Mouse (Mus musculus): ENCODE results near the gene C330007P06Rik. TPM values are rescaled to one million over a fixed set of nuclear protein-coding genes. Genes with fewer than 3 reads are reported as not detected.
A peak's percentile ranks its signal among the peaks of the same experiment; 100 is the strongest.

The C330007P06Rik gene
- total RNA-seq, 2 experiments from 2014 or later, result 19.2 to 22.3 TPM

DNA sequence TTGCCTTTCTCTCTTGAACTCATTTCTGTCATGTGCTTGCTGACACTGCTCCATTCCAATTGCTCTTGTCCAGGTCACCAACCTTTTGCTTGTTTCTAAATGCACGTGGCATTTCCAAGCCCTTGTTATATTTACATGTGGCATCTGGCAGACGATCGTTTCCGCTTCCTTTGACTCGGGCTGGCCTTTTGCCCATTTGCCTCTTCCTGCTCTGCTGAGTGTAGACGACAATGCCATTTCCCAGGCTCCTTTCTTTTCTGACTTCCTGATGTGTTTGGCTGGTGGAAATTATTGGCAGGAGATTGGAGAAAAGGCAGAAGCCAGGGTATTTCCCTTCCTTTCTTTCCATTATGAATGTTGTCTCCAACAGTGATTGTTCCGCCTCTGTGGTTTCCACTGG is 34.5 kb downstream of the C330007P06Rik start:
- DNase-seq, result peak; percentile 41 to 53
- intact Hi-C loops (cut with DNase I), result no loop called here

DNA sequence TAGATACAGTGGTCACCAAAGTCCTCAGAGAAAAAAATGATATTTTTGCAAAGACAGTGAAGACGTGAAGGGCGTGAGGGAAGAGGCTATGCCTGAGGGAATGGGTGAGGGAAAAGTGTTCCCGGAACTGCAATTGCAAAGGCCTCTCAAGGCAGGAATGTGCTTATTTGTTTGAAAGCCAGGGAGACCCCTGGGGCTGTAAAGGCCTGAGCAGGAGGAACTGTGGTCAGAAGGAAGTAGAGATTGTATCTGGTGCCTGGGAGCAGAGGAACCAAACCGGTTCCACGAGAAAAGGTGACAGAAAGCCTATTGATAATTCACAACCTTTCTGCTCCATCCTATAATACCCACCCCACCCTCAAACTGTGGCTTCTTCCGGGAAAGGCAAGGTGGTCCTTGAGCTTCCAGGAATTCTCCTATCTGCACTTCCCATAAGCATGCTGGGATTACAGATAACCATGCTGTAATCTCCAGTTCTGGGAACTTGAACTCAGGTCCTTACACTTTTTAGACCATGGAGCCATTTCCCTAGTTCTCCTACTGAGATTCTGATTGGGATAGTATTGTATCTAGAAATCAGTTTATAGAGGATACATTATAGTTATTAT is 36.7 kb downstream of the C330007P06Rik start:
- no peak for DNase-seq
- intact Hi-C loops (cut with DNase I), result loop anchor here (2.0 kb wide), 1 partner anchor 70 kb away; no protein-coding TSS in a partner anchor

- intact Hi-C loops (cut with DNase I), result loop anchor here (5.0 kb wide), 1 partner anchor 189 kb away; no protein-coding TSS in a partner anchor
- peak; percentile 62 to 79 for DNase-seq
Observed at GRCm38 (mm10) chrX:36833397-36834084, 40.4 kb downstream of the C330007P06Rik start.

GRCm38 (mm10) chrX:36831632-36832031 is 42.3 kb downstream of the C330007P06Rik start:
- intact Hi-C loops (cut with DNase I), result loop anchor here (5.0 kb wide), 1 partner anchor 191 kb away; no protein-coding TSS in a partner anchor
- DNase-seq, result peak; percentile 46 to 51

- intact Hi-C loops (cut with DNase I), result loop anchor here (5.0 kb wide), 1 partner anchor 192 kb away; no protein-coding TSS in a partner anchor
- DNase-seq, result peak; percentile 70 to 73
Observed at GRCm38 (mm10) chrX:36830271-36830670, 43.6 kb downstream of the C330007P06Rik start.

DNA sequence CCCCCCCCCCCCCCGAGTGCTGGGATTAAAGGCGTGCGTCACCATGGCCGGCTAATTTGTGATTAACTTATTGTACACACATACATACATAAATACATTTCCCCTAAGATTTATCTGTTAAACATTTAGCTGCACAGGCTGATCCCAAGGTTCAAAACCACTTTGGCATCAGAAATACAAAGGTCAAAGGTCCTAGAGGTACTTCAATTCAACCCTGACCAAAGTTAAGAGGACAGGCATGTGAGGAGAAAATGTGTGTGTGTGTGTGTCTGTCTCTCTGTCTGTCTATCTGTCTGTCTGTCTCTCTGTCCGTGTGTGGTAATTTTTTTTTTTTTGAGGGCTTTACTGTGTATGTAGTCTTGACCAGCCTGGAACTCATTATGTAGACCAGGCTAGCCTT is 47.0 kb downstream of the C330007P06Rik start:
- DNase-seq, result no peak
- intact Hi-C loops (cut with DNase I), result loop anchor here (10.0 kb wide), 1 partner anchor 322 kb away; no protein-coding TSS in a partner anchor

DNA sequence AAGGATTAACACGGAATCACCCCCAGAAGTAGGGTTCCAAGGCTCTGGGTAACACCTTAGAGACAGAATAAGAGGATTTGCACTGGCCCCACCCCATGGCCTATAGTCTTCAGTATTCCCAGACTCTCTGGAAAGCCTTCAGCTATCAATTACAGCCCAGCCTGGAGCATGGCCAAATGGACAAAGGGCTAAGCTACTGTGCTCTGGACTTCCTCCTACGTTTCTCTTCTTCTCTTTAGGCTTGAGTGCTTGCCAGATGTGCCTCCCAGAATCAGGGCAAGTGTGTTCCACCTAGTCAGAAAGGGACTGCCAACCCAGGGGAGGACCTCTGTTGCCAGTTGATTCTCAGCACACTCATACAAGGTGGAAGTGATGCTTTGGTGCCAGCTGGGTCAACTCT is 48.9 kb downstream of the C330007P06Rik start:
- intact Hi-C loops (cut with DNase I), result loop anchor here (10.0 kb wide), 1 partner anchor 320 kb away; no protein-coding TSS in a partner anchor
- no peak for DNase-seq

DNA sequence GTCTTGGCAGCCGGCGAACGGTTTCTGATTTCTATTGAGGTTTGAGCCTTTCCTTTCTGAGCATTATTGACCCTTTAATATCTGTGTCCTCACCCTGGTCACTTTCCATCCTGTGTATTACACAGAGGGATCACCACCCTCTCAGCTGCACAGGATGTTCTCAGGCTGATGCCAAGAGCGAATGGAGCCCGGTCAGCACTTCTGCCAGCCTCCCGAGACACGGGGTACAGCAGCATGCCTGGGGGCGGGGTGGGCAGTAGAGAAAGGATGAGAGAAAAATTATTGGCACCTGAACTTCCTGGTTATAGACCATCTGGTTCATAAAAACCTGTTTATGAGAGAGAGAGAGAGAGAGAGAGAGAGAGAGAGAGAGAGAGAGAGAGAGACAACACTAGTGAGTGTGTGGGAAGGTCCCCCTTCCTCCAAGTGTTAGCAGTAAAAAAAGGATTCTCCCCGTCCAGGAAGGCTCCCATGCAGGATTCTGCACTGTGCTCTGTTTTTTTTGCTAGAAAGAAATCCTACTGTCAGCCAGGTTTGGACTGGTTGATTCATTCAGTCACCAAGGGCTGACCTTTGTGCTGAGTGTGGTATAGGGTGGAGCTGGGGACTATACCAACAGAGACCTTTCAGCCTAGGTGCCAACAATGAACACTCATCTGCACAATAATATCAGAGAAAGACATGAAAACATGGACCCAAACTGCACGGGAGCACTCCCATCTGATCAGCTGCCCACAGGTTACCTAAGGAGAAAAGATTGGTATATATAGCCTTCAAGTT is 49.8 kb downstream of the C330007P06Rik start:
- DNase-seq, result no peak
- intact Hi-C loops (cut with DNase I), result loop anchor here (5.0 to 10.0 kb wide), 2 partner anchors 62 to 319 kb away; no protein-coding TSS in a partner anchor

DNA sequence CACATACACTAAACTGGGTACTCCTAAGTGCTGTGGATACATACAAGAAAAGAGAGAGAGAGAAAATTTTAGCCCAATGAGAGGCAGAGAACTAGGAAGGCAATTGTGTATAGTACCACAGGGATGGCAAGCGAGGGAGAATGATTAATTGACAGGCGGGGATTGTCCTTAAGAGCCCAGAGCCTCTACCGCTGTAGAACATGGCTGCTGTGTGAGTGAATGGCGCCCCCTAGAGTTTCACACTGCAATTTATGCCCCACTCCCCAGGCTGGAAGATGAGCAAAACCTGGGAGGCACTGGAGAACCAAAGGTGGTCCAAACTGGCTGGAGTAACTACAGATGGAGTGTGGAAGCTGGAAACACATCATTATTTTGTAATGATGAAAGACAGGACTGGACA is 53.7 kb downstream of the C330007P06Rik start:
- intact Hi-C loops (cut with DNase I), result loop anchor here (5.0 to 10.0 kb wide), 2 partner anchors 58 to 315 kb away; no protein-coding TSS in a partner anchor
- DNase-seq, result peak in 1 of 2 experiments; percentile 55

GRCm38 (mm10) chrX:36819575-36819974 is 54.3 kb downstream of the C330007P06Rik start:
- intact Hi-C loops (cut with DNase I), result no loop called here
- DNase-seq, result no peak

DNA sequence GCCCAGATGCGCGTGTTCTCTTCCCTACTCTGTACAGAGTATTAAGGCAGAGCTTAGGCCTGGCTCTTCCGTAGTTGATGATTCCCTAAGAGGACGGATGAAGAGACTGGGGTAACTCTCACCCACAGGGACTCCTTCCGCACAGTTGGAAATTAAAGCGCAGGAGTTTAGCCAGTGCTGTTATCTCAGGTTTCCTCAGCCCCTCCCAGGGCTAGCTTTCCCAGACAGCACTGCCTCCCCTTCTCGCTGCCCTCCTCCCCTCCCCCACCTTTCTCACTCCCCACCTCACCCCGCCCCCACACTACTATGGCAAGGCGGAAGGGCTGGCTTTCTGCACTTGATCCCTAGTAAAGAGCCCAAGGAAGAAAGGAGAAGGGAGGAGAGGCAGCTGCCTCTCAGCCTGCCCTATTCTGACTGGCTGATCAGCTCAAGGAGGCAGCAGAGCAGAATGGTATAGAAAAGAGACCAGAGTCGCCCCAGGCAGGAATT is 56.9 kb downstream of the C330007P06Rik start:
- DNase-seq, result no peak
- intact Hi-C loops (cut with DNase I), result no loop called here

GRCm38 (mm10) chrX:36816368-36816899 is 57.5 kb downstream of the C330007P06Rik start:
- intact Hi-C loops (cut with DNase I), result no loop called here
- DNase-seq, result no peak

GRCm38 (mm10) chrX:36815439-36815838 is 58.5 kb downstream of the C330007P06Rik start:
- intact Hi-C loops (cut with DNase I), result no loop called here
- DNase-seq, result no peak

GRCm38 (mm10) chrX:36815022-36815421 is 58.9 kb downstream of the C330007P06Rik start:
- intact Hi-C loops (cut with DNase I), result no loop called here
- no peak for DNase-seq

DNA sequence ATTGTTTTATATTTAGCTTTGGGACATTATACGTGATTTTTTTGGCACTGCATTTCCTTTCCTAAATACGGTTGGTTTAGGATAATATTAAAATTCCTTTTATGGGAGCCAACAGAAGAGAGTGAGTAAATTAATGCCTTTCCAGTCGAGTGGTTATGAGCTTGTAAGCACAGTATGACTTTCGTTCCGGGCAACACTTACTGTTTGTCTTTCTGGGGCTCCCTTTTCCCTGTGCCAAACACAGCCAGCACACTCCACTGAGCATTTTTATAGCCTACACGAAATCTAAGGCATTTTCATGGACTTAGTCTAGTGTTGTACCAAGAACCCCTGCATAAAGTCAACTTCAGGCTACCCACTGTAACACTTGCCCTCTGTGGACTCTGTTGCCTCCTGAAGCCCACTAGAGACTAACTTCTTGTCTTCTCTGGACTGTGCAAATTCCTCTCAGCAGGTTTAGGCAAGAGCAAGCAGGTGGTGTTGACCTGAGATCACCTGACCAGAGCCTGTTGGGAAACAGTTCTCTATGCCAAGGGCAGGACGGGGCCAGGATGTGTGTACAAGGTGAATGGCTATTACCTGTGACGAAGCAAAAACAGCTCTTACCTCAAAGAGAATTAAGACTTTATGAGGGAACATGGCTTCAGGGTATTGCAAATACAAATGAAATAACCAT is 59.6 kb downstream of the C330007P06Rik start:
- no peak for DNase-seq
- intact Hi-C loops (cut with DNase I), result no loop called here

GRCm38 (mm10) chrX:36811377-36811776 is 62.5 kb downstream of the C330007P06Rik start:
- peak in 1 of 2 experiments; percentile 41 for DNase-seq
- intact Hi-C loops (cut with DNase I), result no loop called here

GRCm38 (mm10) chrX:36808318-36808683 is 65.6 kb downstream of the C330007P06Rik start:
- DNase-seq, result no peak
- intact Hi-C loops (cut with DNase I), result loop anchor here (10.0 kb wide), 1 partner anchor 164 kb away; the partner anchor contains the start of gene Akap17b

GRCm38 (mm10) chrX:36807360-36808317 is 66.3 kb downstream of the C330007P06Rik start:
- peak; percentile 91 to 92 for DNase-seq
- intact Hi-C loops (cut with DNase I), result loop anchor here (10.0 kb wide), 1 partner anchor 163 kb away; the partner anchor contains the start of gene Akap17b
